ENCODE assay signal across 8 mouse cellular contexts in the genomic region with DNA sequence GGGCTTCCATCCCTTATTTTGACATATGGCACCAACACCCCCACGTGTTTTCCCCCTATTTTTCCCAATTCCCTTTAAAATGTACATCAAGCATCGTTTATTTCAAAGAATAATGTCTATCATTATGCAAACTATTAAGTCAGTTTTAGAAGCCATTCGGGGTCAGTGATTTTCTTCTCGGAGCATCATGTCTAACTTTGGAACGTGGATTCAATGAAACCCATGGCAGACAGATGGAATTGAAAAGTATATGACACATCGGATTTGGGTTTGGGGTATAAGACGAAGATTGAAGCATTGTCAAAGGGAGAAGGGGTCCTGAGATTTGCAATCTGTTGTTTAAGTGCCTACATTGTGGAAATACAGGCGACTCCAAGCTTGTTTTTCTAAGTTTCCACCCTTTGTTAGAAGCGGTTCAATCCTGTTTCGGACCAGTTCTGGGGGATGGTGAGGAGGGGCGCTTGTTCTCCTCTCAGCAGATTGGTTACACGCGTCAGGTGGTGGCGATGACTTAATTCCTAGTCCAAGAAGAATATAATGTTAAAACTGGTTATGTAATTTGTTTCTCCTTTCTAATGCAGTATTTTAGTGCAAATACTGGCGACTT. TPM values are rescaled to one million over a fixed set of nuclear protein-coding genes. Genes with fewer than 3 reads are reported as not detected.
DNase-seq lines count a peak whose midpoint lies in the region; ATAC-seq and TF ChIP-seq lines count a peak whose summit lies in the region.

No protein-coding gene starts in this region.

- no peaks in the 10 kb centered on the region for H3K27me3 ChIP-seq in MEL (ENCODE audit: control insufficient read depth in 1 of 2, insufficient read depth in 2 of 2, low read length in 2 of 2)
- no peaks in the 10 kb centered on the region for H3K27me3 ChIP-seq in hindbrain, embryonic 11.5 days (ENCODE audit: control insufficient read depth, insufficient read depth, low read length)
- no peaks in the 10 kb centered on the region for H3K27me3 ChIP-seq in lung, postnatal 0 days (replicated peaks; ENCODE audit: insufficient read depth, low read length)

- peaks cover 0 to 3% of the 10 kb centered on the region in 2 experiments; a peak in 2 of 4 replicates for H3K36me3 ChIP-seq in MEL (ENCODE audit: control insufficient read depth in 1 of 2, insufficient read depth in 2 of 2, low read length in 2 of 2)
- H3K36me3 ChIP-seq in hindbrain, embryonic 11.5 days (ENCODE audit: control insufficient read depth, insufficient read depth, low read length): no peaks in the 10 kb centered on the region; the same call in 1 of the 2 replicates
- H3K36me3 ChIP-seq in lung, postnatal 0 days (ENCODE audit: insufficient read depth, low read length): peaks cover 4% of the 10 kb centered on the region; the same call in 1 of the 2 replicates

- H3K79me2 ChIP-seq in MEL (ENCODE audit: control insufficient read depth, insufficient read depth, low read length, poor library complexity): peaks cover 6% of the 10 kb centered on the region; the same call in 1 of the 2 replicates

- peak overlapping the region; percentile 58 to 91 for H3K4me3 ChIP-seq in MEL (ENCODE audit: control insufficient read depth in 1 of 2, insufficient read depth in 1 of 2, low read depth in 2 of 2, low read length in 2 of 2)
- peak overlapping the region; percentile 81 for H3K4me3 ChIP-seq in hindbrain, embryonic 11.5 days (ENCODE audit: low read depth, low read length)
- H3K4me3 ChIP-seq in lung, postnatal 0 days (ENCODE audit: low read depth, low read length): peak overlapping the region; percentile 63

- no peaks in the 10 kb centered on the region for H3K4me1 ChIP-seq in MEL (ENCODE audit: control insufficient read depth in 1 of 2, insufficient read depth in 2 of 2, low read length in 2 of 2)
- H3K4me1 ChIP-seq in hindbrain, embryonic 11.5 days (replicated peaks; ENCODE audit: control insufficient read depth, insufficient read depth, low read length): no peaks in the 10 kb centered on the region
- H3K4me1 ChIP-seq in lung, postnatal 0 days (ENCODE audit: insufficient read depth, low read depth, low read length): peaks cover 2% of the 10 kb centered on the region; the same call in 1 of the 2 replicates

- H3K9me3 ChIP-seq in MEL (replicated peaks; ENCODE audit: insufficient read depth, low read length): no peaks in the 10 kb centered on the region
- no peaks in the 10 kb centered on the region for H3K9me3 ChIP-seq in hindbrain, embryonic 11.5 days (ENCODE audit: control insufficient read depth, low read length)
- no peaks in the 10 kb centered on the region for H3K9me3 ChIP-seq in lung, postnatal 0 days (ENCODE audit: low read length)

- no peak for TF ChIP-seq RAD21 in MEL (IDR thresholded peaks at IDR 0.05; ENCODE audit: low read depth, low read length)

- WGBS in hindbrain, embryonic 11.5 days: under 1% methylated on average over 15 of the region's 15 CpGs
- under 1% methylated on average over 15 of the region's 15 CpGs for WGBS in lung, postnatal 0 days

- H3K4me2 ChIP-seq in hindbrain, embryonic 11.5 days (replicated peaks; ENCODE audit: low read depth, low read length): peak overlapping the region; percentile 40
- peak overlapping the region; percentile 62 for H3K4me2 ChIP-seq in lung, postnatal 0 days (replicated peaks; ENCODE audit: low read depth, low read length)

- ATAC-seq in frontal cortex, adult (ENCODE audit: low TSS enrichment): peak; percentile 35
- ATAC-seq in hindbrain, embryonic 11.5 days (ENCODE audit: low FRiP score): no peak
- no peak for ATAC-seq in lung, postnatal 0 days

- no peak for TF ChIP-seq POLR2A in MEL (IDR thresholded peaks at IDR 0.05; ENCODE audit: control insufficient read depth in 1 of 2, insufficient read depth in 1 of 2, low read depth in 1 of 2, low read length in 2 of 2, poor library complexity in 1 of 2)

- peak; percentile 89 for DNase-seq in MEL (ENCODE audit: low read depth, low spot score)
- peak; percentile 78 for DNase-seq in cerebellum, adult 9-10 months
- peak; percentile 89 for DNase-seq in hindbrain, embryonic 11.5 days (ENCODE audit: low spot score)
- DNase-seq in layer of hippocampus, postnatal 10 days (ENCODE audit: low spot score in 2 of 2): peak; percentile 65 to 71
- peak; percentile 96 for DNase-seq in lung, postnatal 0 days (ENCODE audit: low spot score)
- peak; percentile 46 for DNase-seq in ovary, postnatal 14 days (ENCODE audit: low spot score)
- peak; percentile 43 for DNase-seq in thymus, postnatal 25 days

- no peak for TF ChIP-seq CTCF in MEL (IDR thresholded peaks at IDR 0.05 in 2 of 3, conservative IDR thresholded peaks at IDR 0.05 in 1 of 3; ENCODE audit: control insufficient read depth in 1 of 3, insufficient read depth in 1 of 3, low read depth in 2 of 3, low read length in 3 of 3, poor library complexity in 1 of 3, severe bottlenecking in 1 of 3)
- no peak for TF ChIP-seq CTCF in lung, postnatal 0 days (IDR thresholded peaks at IDR 0.05)

- peak overlapping the region; percentile 77; the same call in 1 of the 2 replicates for H3K27ac ChIP-seq in MEL (ENCODE audit: control insufficient read depth, low read depth, low read length)
- peak overlapping the region; percentile 100 for H3K27ac ChIP-seq in hindbrain, embryonic 11.5 days (ENCODE audit: low read depth, low read length)
- peak overlapping the region; percentile 99 for H3K27ac ChIP-seq in lung, postnatal 0 days (ENCODE audit: low read length)

- no peak for TF ChIP-seq EP300 in MEL (IDR thresholded peaks at IDR 0.05; ENCODE audit: low read depth in 1 of 2, low read length in 2 of 2)
- no peak; the same call in 1 of the 2 replicates for TF ChIP-seq EP300 in lung, postnatal 0 days (IDR thresholded peaks at IDR 0.05)

- peak overlapping the region; percentile 97 for H3K9ac ChIP-seq in MEL (ENCODE audit: control insufficient read depth, low read depth, low read length, poor library complexity, severe bottlenecking)
- H3K9ac ChIP-seq in hindbrain, embryonic 11.5 days (ENCODE audit: low read depth, low read length): peak overlapping the region; percentile 98
- peak overlapping the region; percentile 90 for H3K9ac ChIP-seq in lung, postnatal 0 days (replicated peaks; ENCODE audit: low read depth)

TF ChIP-seq in MEL, 35 proteins besides CTCF, POLR2A, EP300 and RAD21:
- TF ChIP-seq TCF12 (IDR thresholded peaks at IDR 0.05; ENCODE audit: low read depth, low read length) (0 out of 2 replicates have a peak, but pooled peaks have one; percentile 8), TBP (IDR thresholded peaks at IDR 0.05; ENCODE audit: low read depth, low read length) (peak; percentile 41; the same call in 1 of the 2 replicates), CHD1 (IDR thresholded peaks at IDR 0.05; ENCODE audit: low read depth, low read length) (no peak), USF2 (IDR thresholded peaks at IDR 0.05; ENCODE audit: borderline replicate concordance in 1 of 2, insufficient read depth in 1 of 2, low read depth in 1 of 2, low read length in 2 of 2) (peak in 1 of 2 experiments; percentile 56; a peak in 1 of 4 replicates), USF1 (IDR thresholded peaks at IDR 0.05; ENCODE audit: low read depth, low read length) (peak; percentile 89), ETS1 (IDR thresholded peaks at IDR 0.05; ENCODE audit: low read depth, low read length) (peak; percentile 8; the same call in 1 of the 2 replicates), ELF1 (IDR thresholded peaks at IDR 0.05; ENCODE audit: low read depth, low read length) (no peak), NRF1 (IDR thresholded peaks at IDR 0.05; ENCODE audit: insufficient read depth, low read depth, low read length, poor library complexity, severe bottlenecking) (no peak), HCFC1 (IDR thresholded peaks at IDR 0.05; ENCODE audit: low read depth, low read length) (peak; percentile 32; the same call in 1 of the 2 replicates), MXI1 (IDR thresholded peaks at IDR 0.05; ENCODE audit: low read depth, low read length) (peak; percentile 88), UBTF (IDR thresholded peaks at IDR 0.05; ENCODE audit: borderline replicate concordance, insufficient read depth, low read depth, low read length) (peak; percentile 28; the same call in 1 of the 2 replicates), SIN3A (IDR thresholded peaks at IDR 0.05; ENCODE audit: low read length) (peak; percentile 47; the same call in 1 of the 2 replicates), TAL1 (IDR thresholded peaks at IDR 0.05; ENCODE audit: low read length) (no peak)

RNA-seq across cellular contexts. Expression of a gene that starts 1.3 kb away (rescaled TPM):
- total RNA-seq in MEL (2012; rRNA removed): 1.3 and 1.5 TPM in 2 replicates
- polyA plus RNA-seq in MEL (2012; ENCODE audit: insufficient read depth in 1 of 2, insufficient read length in 2 of 2, low read depth in 1 of 2, low replicate concordance in 2 of 2, missing spikeins in 1 of 2): 1 to 10 TPM in 1 of 2 experiments, not detected in 1; 3.5 TPM
- polyA plus RNA-seq in hindbrain, embryonic 11.5 days (2014; fragmentation: Nextera tagmentation; extraction: Ambion mirVana): 56.4 and 64.3 TPM in 2 replicates
- 10 to 100 TPM; 28.6 to 32.0 TPM for total RNA-seq in layer of hippocampus, postnatal 10 days (2021)
- polyA plus RNA-seq in lung, postnatal 0 days (2015; fragmentation: Nextera tagmentation; extraction: Ambion mirVana): 59.5 and 62.9 TPM in 2 replicates

Comparison
In these comparisons a context has a peak if more than half of its experiments do, and no peak if none do; other contexts are left out.
1. DNase-seq: peak in every context shown above with its lines; median percentile 96 in lung, postnatal 0 days; 89 in MEL; 89 in hindbrain, embryonic 11.5 days; 78 in cerebellum, adult 9-10 months; 68 in layer of hippocampus, postnatal 10 days; 46 in ovary, postnatal 14 days; 43 in thymus, postnatal 25 days.